Mouse (Mus musculus) testis, adult 2 months (tissue): Measurements from ENCODE around the gene Nubpl.

ENCODE experiments used
- CTCF ChIP-seq: fragments of 200-500 bp; IDR thresholded peaks from 2 replicates; pipeline ENCODE4 v1.5.1; 2012; ENCODE audit warnings: low read depth, mild to moderate bottlenecking, inconsistent platforms, low read length, moderate library complexity; ENCODE audit not compliant: control insufficient read depth, insufficient read depth, insufficient replicate concordance
- POLR2A ChIP-seq: fragments of 200-500 bp; IDR thresholded peaks from 2 replicates; pipeline ENCODE4 v1.6.1; 2012; ENCODE audit warnings: low read depth, mild to moderate bottlenecking, inconsistent platforms, low read length, moderate library complexity; ENCODE audit not compliant: control insufficient read depth

- TF ChIP-seq POLR2A (no peak), CTCF (no peak)
Measured at GRCm38 (mm10) chr12:52049324-52049723, 48.2 kb upstream of the Nubpl start.
